Mouse (Mus musculus): Measurements from ENCODE around the gene Taf3. TPM values are rescaled to one million over a fixed set of nuclear protein-coding genes. Genes with fewer than 3 reads are reported as not detected.
A peak's percentile ranks its signal among the peaks of the same experiment; 100 is the strongest.

Gene Taf3
- total RNA-seq, 2 experiments from 2014 or later, result 7.3 to 9.5 TPM

GRCm38 (mm10) chr2:9893272-9893953 is 155.0 kb downstream of the Taf3 start:
- no peak for DNase-seq
- intact Hi-C loops (cut with DNase I), result loop anchor here (5.0 kb wide), 1 partner anchor 119 kb away; no protein-coding TSS in a partner anchor

GRCm38 (mm10) chr2:9892541-9892940 is 155.9 kb downstream of the Taf3 start:
- DNase-seq, result no peak
- intact Hi-C loops (cut with DNase I), result loop anchor here (5.0 kb wide), 1 partner anchor 120 kb away; no protein-coding TSS in a partner anchor

GRCm38 (mm10) chr2:9890906-9891305 is 157.5 kb downstream of the Taf3 start:
- no peak for DNase-seq
- intact Hi-C loops (cut with DNase I), result loop anchor here (5.0 kb wide), 1 partner anchor 121 kb away; no protein-coding TSS in a partner anchor

- intact Hi-C loops (cut with DNase I), result loop anchor here (5.0 kb wide), 1 partner anchor 122 kb away; no protein-coding TSS in a partner anchor
- no peak for DNase-seq
Observed at GRCm38 (mm10) chr2:9890251-9890650, 158.1 kb downstream of the Taf3 start.

- intact Hi-C loops (cut with DNase I), result loop anchor here (5.0 to 10.0 kb wide), 2 partner anchors 123 to 1215 kb away; no protein-coding TSS in a partner anchor
- DNase-seq, result no peak
Observed at GRCm38 (mm10) chr2:9889651-9890183, 158.7 kb downstream of the Taf3 start, which contains the start of gene Gata3. Gata3 (minus strand) TSS chr2:9890034.

- DNase-seq, result peak; percentile 23 to 47
- intact Hi-C loops (cut with DNase I), result loop anchor here (10.0 kb wide), 1 partner anchor 1214 kb away; no protein-coding TSS in a partner anchor
Observed at GRCm38 (mm10) chr2:9888913-9889650, 159.3 kb downstream of the Taf3 start, which contains the start of gene 9230102O04Rik. 9230102O04Rik (minus strand) TSS chr2:9889540.

- intact Hi-C loops (cut with DNase I), result loop anchor here (10.0 kb wide), 1 partner anchor 1213 kb away; no protein-coding TSS in a partner anchor
- no peak for DNase-seq
Observed at GRCm38 (mm10) chr2:9887636-9888035, 160.8 kb downstream of the Taf3 start.

- intact Hi-C loops (cut with DNase I), result loop anchor here (10.0 kb wide), 1 partner anchor 1212 kb away; no protein-coding TSS in a partner anchor
- DNase-seq, result no peak
Observed at GRCm38 (mm10) chr2:9886921-9887610, 161.3 kb downstream of the Taf3 start.

- intact Hi-C loops (cut with DNase I), result loop anchor here (10.0 kb wide), 1 partner anchor 1211 kb away; no protein-coding TSS in a partner anchor
- no peak for DNase-seq
Observed at GRCm38 (mm10) chr2:9886031-9886430, 162.4 kb downstream of the Taf3 start.

GRCm38 (mm10) chr2:9885217-9885770 is 163.1 kb downstream of the Taf3 start:
- intact Hi-C loops (cut with DNase I), result loop anchor here (10.0 kb wide), 1 partner anchor 1210 kb away; no protein-coding TSS in a partner anchor
- no peak for DNase-seq

GRCm38 (mm10) chr2:9884533-9885216 is 163.7 kb downstream of the Taf3 start:
- intact Hi-C loops (cut with DNase I), result loop anchor here (5.0 to 10.0 kb wide), 2 partner anchors 1132 to 1210 kb away; no protein-coding TSS in a partner anchor
- DNase-seq, result no peak

GRCm38 (mm10) chr2:9883803-9884532 is 164.4 kb downstream of the Taf3 start:
- intact Hi-C loops (cut with DNase I), result loop anchor here (5.0 to 10.0 kb wide), 2 partner anchors 1132 to 1209 kb away; no protein-coding TSS in a partner anchor
- no peak for DNase-seq

GRCm38 (mm10) chr2:9882926-9883802 is 165.2 kb downstream of the Taf3 start:
- intact Hi-C loops (cut with DNase I), result loop anchor here (5.0 to 10.0 kb wide), 2 partner anchors 1131 to 1208 kb away; no protein-coding TSS in a partner anchor
- peak; percentile 17 to 26 for DNase-seq

GRCm38 (mm10) chr2:9882371-9882925 is 165.9 kb downstream of the Taf3 start:
- DNase-seq, result peak; percentile 47 to 53
- intact Hi-C loops (cut with DNase I), result loop anchor here (5.0 to 10.0 kb wide), 2 partner anchors 1130 to 1208 kb away; no protein-coding TSS in a partner anchor

- intact Hi-C loops (cut with DNase I), result loop anchor here (5.0 to 10.0 kb wide), 2 partner anchors 1129 to 1207 kb away; no protein-coding TSS in a partner anchor
- no peak for DNase-seq
Observed at GRCm38 (mm10) chr2:9881611-9882023, 166.8 kb downstream of the Taf3 start.

- no peak for DNase-seq
- intact Hi-C loops (cut with DNase I), result loop anchor here (5.0 to 10.0 kb wide), 2 partner anchors 1129 to 1206 kb away; no protein-coding TSS in a partner anchor
Observed at GRCm38 (mm10) chr2:9881051-9881591, 167.3 kb downstream of the Taf3 start, which contains the start of gene 4930412O13Rik. 4930412O13Rik (plus strand) TSS chr2:9881252.

All from heart, postnatal 14 days (tissue).